Mouse (Mus musculus): ENCODE data around the gene Irf3. TPM values are rescaled to one million over a fixed set of nuclear protein-coding genes. Genes with fewer than 3 reads are reported as not detected.

The Irf3 gene
- 227 and 277 TPM in 2 replicates for polyA plus RNA-seq (2012; rRNA removed)

GRCm38 (mm10) chr7:44997231-44997939 is at the start of gene Irf3:
Gene Irf3 (plus strand): TSS chr7:44997648.
- TF ChIP-seq POLR2A (IDR thresholded peaks at IDR 0.05; ENCODE audit: control insufficient read depth, extremely low read depth, insufficient read depth, low read length, poor library complexity) (peak; percentile 77), CTCF (IDR thresholded peaks at IDR 0.05; ENCODE audit: borderline replicate concordance, control insufficient read depth, extremely low read depth, insufficient read depth, low read length, poor library complexity) (no peak)
- peak within 1 kb of the TSS; percentile 53 for H3K4me3 ChIP-seq (ENCODE audit: control insufficient read depth, insufficient read depth, low read length)
- peaks cover 26% of the 10 kb centered on the region for H3K36me3 ChIP-seq (ENCODE audit: control insufficient read depth, insufficient read depth, low read length)

GRCm38 (mm10) chr7:44949922-44950321 is 47.5 kb upstream of the Irf3 start:
- H3K27ac ChIP-seq (ENCODE audit: control insufficient read depth, insufficient read depth, low read length): no peak overlapping the region
- peaks cover 8% of the 10 kb centered on the region for H3K4me1 ChIP-seq (replicated peaks; ENCODE audit: control insufficient read depth, insufficient read depth, low read length)
- DNase-seq: no peak
- no peaks in the 10 kb centered on the region; the same call in 1 of the 2 replicates for H3K27me3 ChIP-seq (ENCODE audit: control insufficient read depth, insufficient read depth, low read length)
- WGBS: 35% methylated on average over 6 of the region's 6 CpGs
- H3K4me3 ChIP-seq (ENCODE audit: control insufficient read depth, insufficient read depth, low read length): no peak overlapping the region
- TF ChIP-seq CTCF (IDR thresholded peaks at IDR 0.05; ENCODE audit: borderline replicate concordance, control insufficient read depth, extremely low read depth, insufficient read depth, low read length, poor library complexity) (no peak), POLR2A (IDR thresholded peaks at IDR 0.05; ENCODE audit: control insufficient read depth, extremely low read depth, insufficient read depth, low read length, poor library complexity) (no peak)
- no peaks in the 10 kb centered on the region for H3K36me3 ChIP-seq (ENCODE audit: control insufficient read depth, insufficient read depth, low read length)

More at GRCm38 (mm10) chr7:44997231-44997939, at the start of gene Irf3:
- peak; percentile 98 for DNase-seq
- WGBS: under 1% methylated on average over 43 of the region's 43 CpGs
- Histone ChIP-seq H3K4me1 (replicated peaks; ENCODE audit: control insufficient read depth, insufficient read depth, low read length) (peaks cover 20% of the 10 kb centered on the region), H3K27me3 (ENCODE audit: control insufficient read depth, insufficient read depth, low read length) (no peaks in the 10 kb centered on the region), H3K27ac (ENCODE audit: control insufficient read depth, insufficient read depth, low read length) (peak within 1 kb of the TSS; percentile 81)

DNA sequence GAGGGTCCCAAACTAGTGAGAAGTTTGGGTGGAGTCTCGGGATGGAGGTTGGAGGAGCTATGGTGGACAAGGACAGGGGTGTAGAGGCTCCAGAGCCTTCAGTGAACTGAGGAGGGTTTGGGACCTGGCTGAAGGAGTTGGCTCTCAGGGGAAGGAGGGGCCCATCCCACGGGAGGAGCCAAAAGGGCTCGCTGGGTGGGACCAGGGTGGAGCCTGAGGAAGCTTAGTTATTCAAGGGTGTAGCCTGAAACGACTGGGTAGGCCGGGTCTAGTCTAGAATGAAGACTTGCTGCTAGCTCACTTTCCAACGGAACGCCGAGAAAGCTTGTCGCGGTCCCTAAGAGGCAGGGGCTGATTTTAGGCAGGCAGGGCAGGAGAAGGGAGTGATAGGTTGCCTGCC is 45.5 kb upstream of the Irf3 start:
- no peaks in the 10 kb centered on the region; the same call in 1 of the 2 replicates for H3K27me3 ChIP-seq (ENCODE audit: control insufficient read depth, insufficient read depth, low read length)
- TF ChIP-seq CTCF (IDR thresholded peaks at IDR 0.05; ENCODE audit: borderline replicate concordance, control insufficient read depth, extremely low read depth, insufficient read depth, low read length, poor library complexity): no peak
- no peak for TF ChIP-seq POLR2A (IDR thresholded peaks at IDR 0.05; ENCODE audit: control insufficient read depth, extremely low read depth, insufficient read depth, low read length, poor library complexity)
- no peak overlapping the region for H3K27ac ChIP-seq (ENCODE audit: control insufficient read depth, insufficient read depth, low read length)
- no peak overlapping the region for H3K4me3 ChIP-seq (ENCODE audit: control insufficient read depth, insufficient read depth, low read length)
- no peak for DNase-seq
- 2% methylated on average over 10 of the region's 10 CpGs for WGBS
- peaks cover 8% of the 10 kb centered on the region for H3K4me1 ChIP-seq (replicated peaks; ENCODE audit: control insufficient read depth, insufficient read depth, low read length)
- no peaks in the 10 kb centered on the region for H3K36me3 ChIP-seq (ENCODE audit: control insufficient read depth, insufficient read depth, low read length)

GRCm38 (mm10) chr7:44952611-44953306 is 44.7 kb upstream of the Irf3 start:
- peak; percentile 44 for DNase-seq
- H3K27ac ChIP-seq (ENCODE audit: control insufficient read depth, insufficient read depth, low read length): no peak overlapping the region
- H3K36me3 ChIP-seq (ENCODE audit: control insufficient read depth, insufficient read depth, low read length): no peaks in the 10 kb centered on the region
- WGBS: 7% methylated on average over 24 of the region's 24 CpGs
- no peaks in the 10 kb centered on the region; the same call in 1 of the 2 replicates for H3K27me3 ChIP-seq (ENCODE audit: control insufficient read depth, insufficient read depth, low read length)
- TF ChIP-seq CTCF (IDR thresholded peaks at IDR 0.05; ENCODE audit: borderline replicate concordance, control insufficient read depth, extremely low read depth, insufficient read depth, low read length, poor library complexity): no peak
- no peak for TF ChIP-seq POLR2A (IDR thresholded peaks at IDR 0.05; ENCODE audit: control insufficient read depth, extremely low read depth, insufficient read depth, low read length, poor library complexity)
- peak overlapping the region; percentile 26 for H3K4me3 ChIP-seq (ENCODE audit: control insufficient read depth, insufficient read depth, low read length)
- peaks cover 8% of the 10 kb centered on the region for H3K4me1 ChIP-seq (replicated peaks; ENCODE audit: control insufficient read depth, insufficient read depth, low read length)

DNA sequence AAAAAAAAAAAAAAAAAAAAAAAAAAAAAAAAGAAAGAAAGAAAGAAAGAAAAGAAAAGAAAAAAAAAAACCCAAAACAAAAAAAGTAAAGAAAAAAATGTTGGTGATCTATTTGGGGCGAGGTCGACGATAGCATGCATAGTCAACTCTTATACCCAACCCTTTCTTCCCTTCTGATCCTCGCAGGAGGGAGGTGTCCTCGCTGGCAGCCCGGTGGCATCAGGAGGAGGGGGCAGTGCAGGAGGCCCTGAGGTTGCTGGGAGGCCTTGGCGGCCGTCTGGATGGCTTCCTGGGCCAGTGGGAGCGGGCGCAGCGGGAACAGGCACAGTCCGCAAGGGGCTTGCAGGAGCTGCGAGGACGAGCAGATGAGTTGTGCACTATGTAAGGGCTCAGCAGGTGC is 43.9 kb upstream of the Irf3 start:
- H3K36me3 ChIP-seq (ENCODE audit: control insufficient read depth, insufficient read depth, low read length): no peaks in the 10 kb centered on the region
- H3K27me3 ChIP-seq (ENCODE audit: control insufficient read depth, insufficient read depth, low read length): no peaks in the 10 kb centered on the region; the same call in 1 of the 2 replicates

GRCm38 (mm10) chr7:44954091-44954885 is 43.2 kb upstream of the Irf3 start:
- TF ChIP-seq POLR2A (IDR thresholded peaks at IDR 0.05; ENCODE audit: control insufficient read depth, extremely low read depth, insufficient read depth, low read length, poor library complexity): no peak
- TF ChIP-seq CTCF (IDR thresholded peaks at IDR 0.05; ENCODE audit: borderline replicate concordance, control insufficient read depth, extremely low read depth, insufficient read depth, low read length, poor library complexity): no peak
- DNase-seq: no peak
- Histone ChIP-seq H3K4me3 (ENCODE audit: control insufficient read depth, insufficient read depth, low read length) (no peak overlapping the region), H3K27ac (ENCODE audit: control insufficient read depth, insufficient read depth, low read length) (no peak overlapping the region), H3K4me1 (replicated peaks; ENCODE audit: control insufficient read depth, insufficient read depth, low read length) (peaks cover 8% of the 10 kb centered on the region), H3K36me3 (ENCODE audit: control insufficient read depth, insufficient read depth, low read length) (no peaks in the 10 kb centered on the region), H3K27me3 (ENCODE audit: control insufficient read depth, insufficient read depth, low read length) (no peaks in the 10 kb centered on the region; the same call in 1 of the 2 replicates)
- 93% methylated on average over 12 of the region's 12 CpGs for WGBS

More for the DNA sequence above, 43.9 kb upstream of the Irf3 start:
- DNase-seq: no peak
- WGBS: 78% methylated on average over 14 of the region's 14 CpGs
- no peak for TF ChIP-seq CTCF (IDR thresholded peaks at IDR 0.05; ENCODE audit: borderline replicate concordance, control insufficient read depth, extremely low read depth, insufficient read depth, low read length, poor library complexity)
- no peak for TF ChIP-seq POLR2A (IDR thresholded peaks at IDR 0.05; ENCODE audit: control insufficient read depth, extremely low read depth, insufficient read depth, low read length, poor library complexity)
- Histone ChIP-seq H3K4me1 (replicated peaks; ENCODE audit: control insufficient read depth, insufficient read depth, low read length) (peaks cover 8% of the 10 kb centered on the region), H3K27ac (ENCODE audit: control insufficient read depth, insufficient read depth, low read length) (no peak overlapping the region), H3K4me3 (ENCODE audit: control insufficient read depth, insufficient read depth, low read length) (no peak overlapping the region)

Data from thymus, adult 2 months (tissue).